Mouse (Mus musculus): ENCODE results near the gene Pla2g7.

Gene Pla2g7

DNA sequence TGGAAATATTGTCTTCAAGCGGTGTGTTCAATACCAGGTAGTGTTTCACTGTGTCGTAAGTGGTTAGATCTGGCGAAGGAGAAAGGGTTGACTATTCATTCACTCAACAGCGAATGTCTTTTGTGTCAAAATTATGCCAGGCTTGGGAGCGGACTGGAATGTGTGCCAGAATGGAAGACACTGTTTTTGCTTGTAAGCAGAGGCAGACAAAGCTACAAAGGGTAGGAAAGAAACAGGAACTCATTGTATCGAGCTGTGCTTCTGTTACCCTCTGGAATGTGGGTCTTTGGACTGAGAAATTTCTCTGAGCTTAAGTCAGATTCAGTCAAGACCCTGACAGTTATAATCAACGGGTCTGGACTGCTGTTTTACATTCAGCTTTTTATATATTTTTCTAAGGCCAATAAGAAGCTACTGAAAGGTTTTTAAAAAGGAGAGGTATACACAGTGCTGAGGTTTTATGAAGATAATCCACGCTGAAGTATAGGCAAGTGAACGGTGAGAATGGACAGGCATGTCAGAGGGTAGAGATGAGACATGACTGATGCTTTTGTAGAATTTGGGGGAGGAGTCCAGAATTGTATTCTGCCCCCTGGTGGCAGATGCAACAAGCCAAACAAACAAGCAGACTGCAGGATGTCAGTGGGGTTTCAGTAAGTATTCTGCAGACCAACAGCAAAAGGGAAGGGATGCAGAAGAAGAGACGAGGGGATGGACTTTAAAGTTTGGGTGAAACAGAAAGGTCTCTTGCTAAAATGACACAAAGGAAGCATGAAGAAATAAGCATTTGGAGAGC, 81.9 kb downstream of the Pla2g7 start:
- DNase-seq = no peak

GRCm38 (mm10) chr17:43651314-43652046, 83.6 kb downstream of the Pla2g7 start:
- DNase-seq = no peak
